Mouse (Mus musculus) activated CD4-positive, CD25-positive, alpha-beta regulatory T cell, adult 4 months (primary cell): ENCODE data around the gene Got1. TPM values are rescaled to one million over a fixed set of nuclear protein-coding genes. Genes with fewer than 3 reads are reported as not detected.
"Not testable (repeated sequence)": the region's sequence is repeated elsewhere in the genome, so short reads cannot be mapped to it uniquely, and the experiment has no call there.

Source experiments
- ATAC-seq: one replicate; pipeline ENCODE4 v1.8.0; 2017
- polyA plus RNA-seq, 2 experiments: library from polyadenylated mRNA; unstranded; fragments of 100-300 nt; shearing (Covaris generic); gene quantifications; one replicate each; pipeline ENCODE4 v1.2.1; 2017

Gene Got1
- polyA plus RNA-seq, 2 experiments from 2014 or later: 37.1 to 54.8 TPM

DNA sequence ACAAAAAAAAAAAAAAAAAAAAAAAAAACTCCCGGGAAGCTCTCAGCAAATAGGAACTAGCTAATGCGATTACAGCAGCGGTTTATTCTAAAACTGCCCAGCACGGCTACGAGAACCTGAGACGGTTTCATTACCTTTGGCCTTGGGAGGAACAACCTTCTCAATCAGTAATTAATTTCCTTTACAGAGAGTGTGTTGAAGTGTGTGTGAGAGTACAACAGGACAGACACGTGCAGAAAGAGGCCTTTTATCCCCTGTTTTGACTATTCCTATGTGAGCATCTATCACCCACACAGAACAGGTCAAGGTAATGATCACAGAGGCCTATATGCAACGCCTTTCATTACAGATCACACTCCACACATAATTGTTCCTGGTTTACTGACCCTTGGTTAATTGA, 3.0 kb downstream of the Got1 start:
- no peak for ATAC-seq

DNA sequence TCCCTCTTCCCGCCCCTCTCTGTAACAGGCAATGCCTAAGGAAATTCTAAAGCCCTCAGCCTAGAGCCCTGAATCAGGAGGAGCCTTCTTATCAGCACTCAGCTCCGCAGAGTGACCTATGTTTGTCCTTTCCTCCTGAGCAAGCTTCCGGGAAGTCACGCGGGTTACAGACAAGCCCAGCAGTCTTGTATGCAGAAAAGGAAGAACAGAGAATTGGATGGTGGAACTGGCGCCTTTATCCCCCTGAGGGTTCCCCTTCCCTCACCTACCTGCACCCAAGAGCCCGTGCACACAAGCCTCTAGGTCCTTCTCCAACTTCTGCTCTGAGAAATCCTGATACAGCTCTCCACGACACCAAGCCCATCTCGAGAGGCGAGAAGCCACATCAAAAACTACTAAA, 4.0 kb downstream of the Got1 start:
- ATAC-seq: no peak

- no peak for ATAC-seq
Measured at GRCm38 (mm10) chr19:43519226-43519625, 5.2 kb downstream of the Got1 start.

DNA sequence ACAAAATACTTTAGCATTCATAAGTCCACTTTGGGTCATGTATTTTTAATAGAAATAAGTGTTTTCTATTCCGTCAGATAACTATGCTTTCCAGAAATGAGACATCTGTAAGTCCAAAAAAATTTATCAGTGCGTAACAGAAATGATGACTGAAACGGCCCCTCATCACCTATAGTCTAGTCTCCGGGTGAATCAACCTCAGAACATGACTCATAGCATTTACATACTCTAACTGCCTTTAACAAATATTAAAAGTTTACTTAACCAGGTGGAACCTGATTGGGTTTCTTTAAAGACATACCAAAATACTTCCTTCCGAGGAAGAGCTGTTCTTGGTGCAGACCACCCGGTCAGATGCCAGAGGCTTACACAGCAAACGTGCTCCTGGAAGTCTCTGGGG, 6.1 kb downstream of the Got1 start:
- no peak for ATAC-seq

DNA sequence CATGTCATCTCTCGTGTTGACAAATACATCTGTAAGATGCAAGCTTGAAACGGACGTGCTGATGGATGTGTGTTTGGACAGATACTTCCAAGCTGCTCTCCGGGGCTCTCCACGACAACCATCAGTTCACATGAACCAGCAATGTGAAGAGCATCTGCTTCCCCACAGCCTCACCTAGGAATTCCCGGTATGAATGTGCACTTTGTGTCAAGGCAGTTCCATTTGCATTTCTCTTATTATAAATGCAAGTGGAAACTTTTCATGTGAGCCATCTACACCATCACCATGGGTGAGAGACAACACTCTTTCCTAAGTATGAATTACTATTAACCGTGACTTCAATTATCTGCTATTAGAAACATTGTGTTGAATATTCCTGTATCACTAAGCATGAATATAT, 6.6 kb downstream of the Got1 start:
- no peak for ATAC-seq

DNA sequence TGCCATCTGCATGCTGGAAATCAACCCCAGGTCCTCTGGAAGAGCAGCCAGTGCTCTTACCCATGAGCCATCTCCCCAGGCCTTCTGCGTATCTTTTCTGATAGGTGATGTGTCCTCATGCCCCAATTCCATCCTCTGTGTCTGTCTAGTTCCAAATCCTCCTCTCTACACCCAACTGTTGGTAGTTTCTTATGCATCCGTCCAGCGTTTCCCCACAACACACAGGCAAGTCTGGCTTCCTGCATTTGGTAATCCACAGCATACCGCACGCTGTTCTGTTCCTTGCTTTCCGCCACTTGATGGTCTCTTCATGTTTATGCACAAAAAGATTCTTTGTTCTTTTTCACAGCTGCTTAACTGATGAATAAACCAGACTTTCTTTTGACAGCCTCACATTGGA, 7.1 kb downstream of the Got1 start:
- ATAC-seq: no peak

DNA sequence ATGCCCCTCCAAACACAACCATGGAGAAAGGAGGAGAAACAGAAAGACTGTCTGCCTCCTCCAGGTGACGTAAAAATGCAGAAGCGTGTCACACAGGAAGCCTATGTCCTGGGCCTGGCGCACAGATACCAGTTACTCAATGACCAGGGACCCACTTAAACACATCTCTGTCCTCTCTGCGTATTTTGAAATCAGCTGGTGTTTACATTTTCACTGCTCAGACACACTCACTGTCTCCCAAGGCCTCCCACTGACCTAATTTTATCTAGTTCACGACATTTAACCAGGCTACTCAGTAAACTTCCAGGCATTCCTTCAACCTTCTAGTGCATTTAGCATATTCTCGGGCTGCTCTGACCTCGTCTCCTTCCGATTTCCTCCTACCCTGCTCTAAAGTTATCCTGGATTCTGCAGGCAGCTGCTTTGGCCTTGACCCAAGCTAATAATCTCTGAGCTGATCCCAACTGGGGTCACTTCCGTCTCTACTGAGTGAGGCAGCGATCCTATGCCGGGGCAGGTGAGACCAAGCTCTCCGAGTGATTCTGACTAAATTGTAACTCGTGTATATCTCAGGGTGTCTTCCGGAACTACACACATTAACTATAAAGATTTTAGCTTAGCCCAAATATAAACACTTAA, 7.9 kb downstream of the Got1 start:
- no peak for ATAC-seq

GRCm38 (mm10) chr19:43515668-43516396, 8.6 kb downstream of the Got1 start:
- ATAC-seq: no peak

GRCm38 (mm10) chr19:43513874-43514273, 10.5 kb downstream of the Got1 start:
- ATAC-seq: no peak

GRCm38 (mm10) chr19:43511621-43512620, 12.5 kb downstream of the Got1 start:
- ATAC-seq: no peak

DNA sequence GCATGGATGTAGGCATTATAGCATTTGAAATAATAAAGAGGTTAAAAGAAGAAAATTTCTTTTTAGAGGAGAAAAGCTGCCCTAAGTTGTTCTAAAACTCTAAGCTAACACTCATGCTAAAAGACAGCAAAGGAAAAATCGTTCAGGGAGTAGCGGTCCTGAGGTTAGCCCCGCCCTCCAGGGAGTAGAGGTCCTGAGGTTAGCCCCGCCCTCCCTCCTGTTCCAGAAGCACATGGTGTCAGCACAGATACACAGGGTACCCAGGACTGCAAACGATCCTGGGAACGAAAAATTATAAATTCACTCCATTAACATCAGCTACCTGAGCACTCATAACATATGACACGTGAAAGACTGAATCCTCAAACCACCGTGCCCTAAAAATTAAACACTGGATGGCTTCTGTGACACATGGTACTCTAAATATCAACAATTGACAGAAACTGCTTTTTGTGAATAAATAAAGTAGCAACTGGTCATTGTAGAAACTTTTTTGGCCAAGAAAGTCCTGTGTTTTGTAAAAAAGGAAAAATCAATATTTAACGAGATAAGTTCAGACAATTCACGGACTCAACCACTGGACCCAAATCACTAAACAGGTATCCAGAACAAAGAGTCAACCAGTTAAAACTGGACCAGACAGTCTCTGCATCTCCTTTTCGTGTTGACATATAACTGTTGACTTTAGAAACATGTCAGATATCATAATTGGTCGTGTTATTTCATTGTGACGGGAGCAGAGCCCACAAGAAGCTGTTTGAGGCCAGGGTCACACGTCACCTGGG, 13.8 kb downstream of the Got1 start:
- no peak for ATAC-seq

GRCm38 (mm10) chr19:43505441-43505840, 19.0 kb downstream of the Got1 start:
- no peak for ATAC-seq

- not testable (repeated sequence) for ATAC-seq
Measured at GRCm38 (mm10) chr19:43503593-43503992, 20.8 kb downstream of the Got1 start.

GRCm38 (mm10) chr19:43502630-43503029, 21.8 kb downstream of the Got1 start:
- ATAC-seq: no peak

- no peak for ATAC-seq
Measured at GRCm38 (mm10) chr19:43498874-43499273, 25.5 kb downstream of the Got1 start.

- no peak for ATAC-seq
Measured at GRCm38 (mm10) chr19:43497440-43497839, 27.0 kb downstream of the Got1 start.

DNA sequence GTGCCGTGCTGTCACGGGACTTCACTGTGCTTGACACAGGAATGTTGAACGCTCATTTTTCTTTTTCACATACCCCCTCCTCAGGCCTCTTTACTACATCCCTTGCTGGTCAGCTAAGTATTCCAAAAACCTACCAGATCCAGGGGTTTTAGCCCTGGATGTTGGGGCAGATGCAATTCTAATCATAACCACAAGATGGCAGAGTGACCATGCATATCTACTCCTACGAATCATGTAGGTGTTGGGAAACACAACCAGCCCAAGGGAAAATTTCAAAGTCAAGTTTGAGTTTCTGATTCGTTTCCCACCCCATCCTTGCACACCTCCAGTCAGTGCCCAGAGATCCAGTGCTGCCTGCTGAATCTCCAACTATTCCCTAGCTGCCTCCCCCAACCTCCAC, 28.6 kb downstream of the Got1 start:
- ATAC-seq: peak; percentile 57

GRCm38 (mm10) chr19:43494914-43495313, 29.5 kb downstream of the Got1 start:
- ATAC-seq: no peak

DNA sequence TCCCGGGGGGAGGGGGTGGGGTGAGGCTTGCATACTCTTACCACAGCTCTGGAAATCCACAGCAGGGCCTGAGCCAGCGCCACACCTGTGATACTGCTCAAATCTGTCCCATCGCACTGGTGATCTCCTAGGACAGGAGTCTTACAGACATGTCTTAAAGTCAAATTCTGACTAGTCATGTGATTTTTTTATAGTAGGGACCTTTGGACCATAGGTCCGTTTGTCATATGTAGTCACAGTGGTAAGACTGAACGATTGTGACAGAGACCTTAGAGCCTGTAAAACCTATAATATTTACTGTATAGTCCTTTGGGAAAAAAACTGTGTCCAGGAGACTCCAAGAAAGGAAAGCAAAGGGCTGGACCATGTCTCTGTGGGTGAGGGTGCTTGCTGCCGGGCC, 30.5 kb downstream of the Got1 start:
- no peak for ATAC-seq

- not testable (repeated sequence) for ATAC-seq
Measured at GRCm38 (mm10) chr19:43493316-43493715, 31.1 kb downstream of the Got1 start.

DNA sequence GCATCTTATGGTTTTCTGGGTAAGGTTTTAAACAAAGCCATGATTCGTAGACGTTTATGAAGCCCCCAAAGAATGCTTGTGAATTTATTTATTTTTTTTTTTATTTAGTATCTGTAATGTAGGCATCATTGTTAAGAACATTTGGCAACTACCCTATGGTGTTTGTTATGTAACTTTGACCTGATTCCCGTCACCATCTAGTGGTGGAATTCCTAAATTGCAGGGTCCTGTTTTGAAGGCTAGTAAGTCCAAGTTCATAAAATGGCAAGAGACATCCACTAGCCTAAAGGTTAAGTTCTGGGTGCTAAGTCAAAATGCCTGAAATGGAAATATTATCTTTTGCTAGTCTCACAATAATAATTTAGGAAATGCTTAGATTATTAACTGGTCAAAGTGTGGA, 37.0 kb downstream of the Got1 start:
- ATAC-seq: no peak

DNA sequence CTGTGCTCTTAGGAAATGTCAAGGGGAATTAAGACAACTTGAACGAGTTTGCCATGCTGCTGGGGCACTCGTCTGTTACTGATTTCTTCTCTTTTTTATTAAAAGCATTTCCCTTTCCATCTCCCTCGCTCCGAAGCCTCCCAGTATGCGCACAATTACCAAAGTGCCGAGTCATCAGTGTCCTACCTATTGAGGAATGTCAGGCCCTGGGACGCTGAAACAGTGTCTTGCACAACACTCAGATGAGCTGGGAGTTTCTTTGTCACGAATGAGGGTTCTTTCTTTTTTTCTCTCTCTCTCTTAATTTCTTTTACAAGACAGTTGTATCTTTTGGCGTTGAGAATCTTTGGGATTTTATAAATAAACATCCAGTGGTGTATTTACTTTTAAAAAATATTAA, 43.9 kb downstream of the Got1 start:
- ATAC-seq: no peak
